Mouse (Mus musculus) CD4-positive naive resting alpha-beta T cell, adult 57 days (primary cell): Measurements from ENCODE around the gene Hsh2d. TPM values are rescaled to one million over a fixed set of nuclear protein-coding genes. Genes with fewer than 3 reads are reported as not detected.

Source experiments
- total RNA-seq: library from RNA; stranded (reverse); gene quantifications from one replicate; pipeline ENCODE4 v1.2.4, GENCODE M21; 2023

Gene Hsh2d
- 13.7 TPM for total RNA-seq

GRCm38 (mm10) chr8:72189417-72190214, at the start of gene Hsh2d:
Gene Hsh2d (plus strand): TSS chr8:72189638.

GRCm38 (mm10) chr8:72160707-72161697, 28.4 kb upstream of the Hsh2d start, which contains the start of gene Rab8a:
Gene Rab8a (plus strand): TSS chr8:72161200.

GRCm38 (mm10) chr8:72212751-72213150, 23.3 kb downstream of the Hsh2d start, which contains the start of gene Cib3:
Gene Cib3 (minus strand): TSS chr8:72212837.

GRCm38 (mm10) chr8:72213536-72213935, 24.1 kb downstream of the Hsh2d start, which contains the start of gene Gm11034:
Gene Gm11034 (minus strand): TSS chr8:72213636.

GRCm38 (mm10) chr8:72219541-72220363, 30.3 kb downstream of the Hsh2d start, which contains the start of gene Fam32a:
Gene Fam32a (plus strand): TSS chr8:72219730.

GRCm38 (mm10) chr8:72239499-72240402, 50.3 kb downstream of the Hsh2d start, which contains the start of gene Ap1m1:
Gene Ap1m1 (plus strand): TSS chr8:72240018.

Other genes starting within 250 kb of the Hsh2d start
- gene Zfp961, start 238.6 kb upstream of the Hsh2d start, total RNA-seq, result 11.2 TPM
- 7.0 TPM for gene Cyp4f18, start 180.0 kb upstream of the Hsh2d start, total RNA-seq
- not detected for gene Olfr372, start 148.4 kb upstream of the Hsh2d start, total RNA-seq
- gene Olfr373, start 106.5 kb upstream of the Hsh2d start, total RNA-seq, result 0.21 TPM
- 0.15 TPM for gene Olfr374, start 82.6 kb upstream of the Hsh2d start, total RNA-seq
- gene Tpm4, start 54.7 kb upstream of the Hsh2d start, total RNA-seq, result 154 TPM
- gene Rab8a, start 28.4 kb upstream of the Hsh2d start, total RNA-seq, result 156 TPM
- not detected for gene Cib3, start 23.2 kb downstream of the Hsh2d start, total RNA-seq
- gene Gm11034, start 24.0 kb downstream of the Hsh2d start, total RNA-seq, result not detected
- gene Fam32a, start 30.1 kb downstream of the Hsh2d start, total RNA-seq, result 62.5 TPM
- gene Ap1m1, start 50.4 kb downstream of the Hsh2d start, total RNA-seq, result 130 TPM
- gene Gm10282, start 115.6 kb downstream of the Hsh2d start, total RNA-seq, result 16.9 TPM
- gene Klf2, start 129.4 kb downstream of the Hsh2d start, total RNA-seq, result 2,143 TPM
- gene Eps15l1, start 231.8 kb downstream of the Hsh2d start, total RNA-seq, result 107 TPM